Mouse (Mus musculus) neutrophil, adult 5-6 weeks (primary cell): ENCODE data around the gene Slc26a10. TPM values are rescaled to one million over a fixed set of nuclear protein-coding genes. Genes with fewer than 3 reads are reported as not detected.

Experiments
- ATAC-seq: fragments of 151-379, 151-347 bp; 2 replicates; pipeline ENCODE4 v1.8.0; 2017; ENCODE audit warnings: mild to moderate bottlenecking, moderate TSS enrichment; ENCODE audit not compliant: insufficient number of reproducible peaks, poor library complexity, low FRiP score, severe bottlenecking; ENCODE audit errors: extremely low read depth
- total RNA-seq: library from RNA; stranded (forward); fragments of 200-1000 nt; gene quantifications from 2 replicates; pipeline ENCODE4 v1.2.3, GENCODE M21; 2017

The Slc26a10 gene
- total RNA-seq, 1 experiment from 2014 or later = 3.0 TPM

- ATAC-seq = no peak
Measured at GRCm38 (mm10) chr10:127122018-127122417, 58.4 kb downstream of the Slc26a10 start.

Other genes starting within 250 kb of the Slc26a10 start
- gene Ctdsp2, start 201.9 kb downstream of the Slc26a10 start, total RNA-seq = 63.7 and 64.6 TPM in 2 replicates
- 2.0 and 2.1 TPM in 2 replicates for gene Avil, start 179.9 kb downstream of the Slc26a10 start, total RNA-seq
- 8.6 and 12.9 TPM in 2 replicates for gene Tsfm, start 149.8 kb downstream of the Slc26a10 start, total RNA-seq
- gene Mettl1, start 139.2 kb downstream of the Slc26a10 start, total RNA-seq = 4.3 and 8.3 TPM in 2 replicates
- gene Eef1akmt3, start 139.1 kb downstream of the Slc26a10 start, total RNA-seq = 0.23 TPM in 1 of 2 replicates, not detected in the other
- not detected in 2 replicates for gene Cyp27b1, start 132.4 kb downstream of the Slc26a10 start, total RNA-seq
- 0.98 and 1.9 TPM in 2 replicates for gene March9, start 120.5 kb downstream of the Slc26a10 start, total RNA-seq
- gene Cdk4, start 117.1 kb downstream of the Slc26a10 start, total RNA-seq = 25.9 and 31.7 TPM in 2 replicates
- 21.9 and 23.5 TPM in 2 replicates for gene Tspan31, start 110.4 kb downstream of the Slc26a10 start, total RNA-seq
- gene Agap2, start 105.4 kb downstream of the Slc26a10 start, total RNA-seq = 54.4 and 60.8 TPM in 2 replicates
- 157 and 176 TPM in 2 replicates for gene Os9, start 59.5 kb downstream of the Slc26a10 start, total RNA-seq
- 246 and 273 TPM in 2 replicates for gene B4galnt1, start 15.4 kb downstream of the Slc26a10 start, total RNA-seq
- gene Arhgef25, start 9.4 kb upstream of the Slc26a10 start, total RNA-seq = not detected in 2 replicates
- 9.0 and 11.5 TPM in 2 replicates for gene Dtx3, start 15.1 kb upstream of the Slc26a10 start, total RNA-seq
- gene Pip4k2c, start 30.9 kb upstream of the Slc26a10 start, total RNA-seq = 36.5 and 37.1 TPM in 2 replicates
- not detected in 2 replicates for gene Kif5a, start 82.7 kb upstream of the Slc26a10 start, total RNA-seq
- 89.5 and 94.5 TPM in 2 replicates for gene Dctn2, start 85.7 kb upstream of the Slc26a10 start, total RNA-seq
- 19.9 and 27.8 TPM in 2 replicates for gene Mbd6, start 108.4 kb upstream of the Slc26a10 start, total RNA-seq
- gene Mars, start 131.1 kb upstream of the Slc26a10 start, total RNA-seq = 57.0 and 63.3 TPM in 2 replicates
- gene Arhgap9, start 141.3 kb upstream of the Slc26a10 start, total RNA-seq = 146 and 150 TPM in 2 replicates
- not detected in 2 replicates for gene Gli1, start 161.3 kb upstream of the Slc26a10 start, total RNA-seq
- 0.12 TPM in 1 of 2 replicates, not detected in the other for gene Inhbe, start 173.8 kb upstream of the Slc26a10 start, total RNA-seq
- not detected in 2 replicates for gene Inhbc, start 189.8 kb upstream of the Slc26a10 start, total RNA-seq
- gene R3hdm2, start 199.7 kb upstream of the Slc26a10 start, total RNA-seq = 51.8 and 67.4 TPM in 2 replicates